Mouse (Mus musculus): Measurements from ENCODE around the gene Efs.

DNA sequence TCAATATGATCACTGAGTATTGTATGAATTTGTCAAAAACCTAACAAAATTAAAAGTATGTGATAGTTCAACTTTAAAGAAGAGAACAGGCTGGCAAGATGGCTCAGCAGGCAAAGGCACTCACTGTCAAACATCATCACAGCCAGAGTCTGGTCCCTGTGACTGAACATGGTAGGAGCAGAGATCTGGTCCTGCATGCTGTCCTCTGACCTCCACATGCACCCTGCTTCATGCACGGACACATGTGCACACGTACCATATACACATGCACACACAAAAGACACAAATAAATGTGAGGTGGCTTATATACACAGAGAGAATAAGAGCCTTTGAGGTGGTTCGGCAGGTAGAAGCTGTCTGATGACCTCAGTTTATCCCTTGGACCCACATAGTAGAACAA lies 29.6 kb upstream of the Efs start:
- no peak for TF ChIP-seq CTCF (conservative IDR thresholded peaks at IDR 0.05; ENCODE audit: low read length)
- no peak for TF ChIP-seq POU5F1 (IDR thresholded peaks at IDR 0.05; ENCODE audit: borderline replicate concordance, low read length)
- TF ChIP-seq NANOG (IDR thresholded peaks at IDR 0.05; ENCODE audit: borderline replicate concordance, low read length), result no peak

All from E14TG2a.4 (cell line).